In the genomic region with DNA sequence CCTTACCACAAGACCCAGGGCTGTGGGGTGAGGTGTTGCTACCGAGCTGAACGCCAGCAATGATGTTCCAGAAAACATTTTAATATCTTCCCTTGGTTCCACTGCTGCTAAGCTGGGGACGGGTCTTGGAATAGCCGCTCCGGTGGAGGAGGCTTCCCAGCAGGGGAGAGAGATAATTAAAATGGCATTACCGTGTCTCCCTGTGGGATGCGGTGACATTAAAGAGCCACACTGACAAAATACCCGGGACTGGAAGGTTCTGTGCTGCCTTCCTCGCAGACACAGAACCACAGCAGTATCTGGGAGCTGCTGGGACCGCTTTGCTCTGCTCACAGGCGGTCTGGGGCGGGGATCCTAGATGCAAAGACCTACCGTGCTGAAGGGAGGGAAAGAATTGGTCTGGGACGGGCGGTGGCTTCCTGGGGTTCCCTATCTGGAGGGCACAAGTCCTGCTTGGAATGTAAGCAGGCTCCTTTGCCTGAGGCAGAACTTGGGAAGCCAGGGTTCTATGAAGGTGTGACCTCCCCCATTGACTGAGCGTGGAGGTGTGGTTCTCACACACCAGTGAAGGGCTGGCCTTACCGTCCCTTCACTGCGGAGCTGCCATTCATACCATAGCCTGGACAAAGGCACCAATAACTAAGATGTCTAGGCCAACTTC, we compare ENCODE assay signal across 9 mouse cellular contexts. TPM values are rescaled to one million over a fixed set of nuclear protein-coding genes. Genes with fewer than 3 reads are reported as not detected.
DNase-seq lines count a peak whose midpoint lies in the region; ATAC-seq and TF ChIP-seq lines count a peak whose summit lies in the region.
"Had no signal": no experiment of that assay in that cellular context is flagged by ENCODE, and none has a peak within 500 bp of the region (broad histone marks: within the 10 kb centered on the region; RNA-seq: fewer than 3 reads in every experiment).

No protein-coding gene starts in this region.

- no peak overlapping the region for H3K4me3 ChIP-seq in forebrain, embryonic 10.5 days
- H3K4me3 ChIP-seq in forebrain, embryonic 16.5 days (replicated peaks; ENCODE audit: low read length), result no peak overlapping the region
- H3K4me3 ChIP-seq in thymus, adult 2 months (ENCODE audit: control insufficient read depth, insufficient read depth, low read length), result no peak overlapping the region
- H3K4me3 ChIP-seq in limb, embryonic 11.5 days (ENCODE audit: low read depth, low read length), result no peak overlapping the region
- no peak overlapping the region for H3K4me3 ChIP-seq in neural tube, embryonic 15.5 days (replicated peaks)

- no peak for TF ChIP-seq POLR2A in thymus, adult 2 months (IDR thresholded peaks at IDR 0.05; ENCODE audit: control insufficient read depth, extremely low read depth, insufficient read depth, low read length, poor library complexity)

- peaks cover 44% of the 10 kb centered on the region for H3K27me3 ChIP-seq in forebrain, embryonic 10.5 days (ENCODE audit: poor library complexity, severe bottlenecking)
- H3K27me3 ChIP-seq in forebrain, embryonic 16.5 days (replicated peaks; ENCODE audit: control insufficient read depth, insufficient read depth, low read length), result no peaks in the 10 kb centered on the region
- H3K27me3 ChIP-seq in thymus, adult 2 months (ENCODE audit: control insufficient read depth, insufficient read depth, low read length), result no peaks in the 10 kb centered on the region
- no peaks in the 10 kb centered on the region for H3K27me3 ChIP-seq in limb, embryonic 11.5 days (ENCODE audit: control insufficient read depth, insufficient read depth, low read length)
- no peaks in the 10 kb centered on the region; the same call in 1 of the 2 replicates for H3K27me3 ChIP-seq in neural tube, embryonic 15.5 days (replicated peaks)

- H3K4me2 ChIP-seq in forebrain, embryonic 16.5 days (ENCODE audit: low read length), result no peak overlapping the region
- peak overlapping the region; percentile 12; the same call in 1 of the 2 replicates for H3K4me2 ChIP-seq in limb, embryonic 11.5 days (ENCODE audit: low read depth, severe bottlenecking)
- no peak overlapping the region for H3K4me2 ChIP-seq in neural tube, embryonic 15.5 days

- no peak overlapping the region for H3K9ac ChIP-seq in forebrain, embryonic 16.5 days (replicated peaks; ENCODE audit: low read depth, low read length)
- H3K9ac ChIP-seq in limb, embryonic 11.5 days (ENCODE audit: low read length), result no peak overlapping the region
- H3K9ac ChIP-seq in neural tube, embryonic 15.5 days (replicated peaks), result no peak overlapping the region

- TF ChIP-seq CTCF in thymus, adult 2 months (IDR thresholded peaks at IDR 0.05; ENCODE audit: borderline replicate concordance, control insufficient read depth, extremely low read depth, insufficient read depth, low read length, poor library complexity), result no peak

- peak overlapping the region; percentile 54; the same call in 1 of the 2 replicates for H3K27ac ChIP-seq in forebrain, embryonic 10.5 days
- no peak overlapping the region for H3K27ac ChIP-seq in forebrain, embryonic 16.5 days (ENCODE audit: low read length)
- H3K27ac ChIP-seq in thymus, adult 2 months (ENCODE audit: control insufficient read depth, insufficient read depth, low read length), result peak overlapping the region; percentile 15
- no peak overlapping the region for H3K27ac ChIP-seq in limb, embryonic 11.5 days (replicated peaks; ENCODE audit: low read depth, low read length)
- peak overlapping the region; percentile 35; the same call in 1 of the 2 replicates for H3K27ac ChIP-seq in neural tube, embryonic 15.5 days (replicated peaks)
- H3K27ac ChIP-seq: kidney, postnatal 0 days had no signal

- H3K9me3 ChIP-seq in forebrain, embryonic 10.5 days, result 0 out of 2 replicates have a peak, but pooled peaks cover 3% of the 10 kb centered on the region
- H3K9me3 ChIP-seq in forebrain, embryonic 16.5 days (ENCODE audit: control insufficient read depth, low read length), result no peaks in the 10 kb centered on the region; the same call in 1 of the 2 replicates
- H3K9me3 ChIP-seq in limb, embryonic 11.5 days (ENCODE audit: control insufficient read depth, low read length), result no peaks in the 10 kb centered on the region
- H3K9me3 ChIP-seq in neural tube, embryonic 15.5 days (replicated peaks), result no peaks in the 10 kb centered on the region

- no peak for DNase-seq in forebrain, embryonic 10.5 days (ENCODE audit: extremely low spot score, low spot score)
- DNase-seq in thymus, adult 2 months, result no peak
- DNase-seq in thymus, postnatal 0 days (ENCODE audit: low spot score), result no peak
- DNase-seq in limb, embryonic 11.5 days (ENCODE audit: low spot score), result no peak
- no peak for DNase-seq in layer of hippocampus, postnatal 10 days (ENCODE audit: low spot score in 2 of 2)
- no peak for DNase-seq in spleen, postnatal 36 days (ENCODE audit: low spot score in 2 of 2)

- ATAC-seq in forebrain, embryonic 16.5 days, result no peak
- no peak for ATAC-seq in limb, embryonic 11.5 days (ENCODE audit: insufficient number of reproducible peaks, low FRiP score, low TSS enrichment, low read depth)
- ATAC-seq in neural tube, embryonic 15.5 days (ENCODE audit: low FRiP score), result no peak

- WGBS in forebrain, embryonic 10.5 days, result 9% methylated on average over 18 of the region's 18 CpGs
- 19% methylated on average over 18 of the region's 18 CpGs for WGBS in forebrain, embryonic 16.5 days
- 60% methylated on average over 18 of the region's 18 CpGs for WGBS in thymus, adult 2 months
- WGBS in limb, embryonic 11.5 days, result 18% methylated on average over 18 of the region's 18 CpGs
- whole genome bisulfite sequencing in neural tube, embryonic 15.5 days, result 21% methylated on average over 18 of the region's 18 CpGs

- no peaks in the 10 kb centered on the region for H3K36me3 ChIP-seq in forebrain, embryonic 10.5 days (replicated peaks)
- H3K36me3 ChIP-seq in forebrain, embryonic 16.5 days (ENCODE audit: control insufficient read depth, insufficient read depth), result no peaks in the 10 kb centered on the region
- H3K36me3 ChIP-seq in thymus, adult 2 months (ENCODE audit: control insufficient read depth, insufficient read depth, low read length), result no peaks in the 10 kb centered on the region
- H3K36me3 ChIP-seq in limb, embryonic 11.5 days (ENCODE audit: control insufficient read depth, insufficient read depth, low read length), result no peaks in the 10 kb centered on the region; the same call in 1 of the 2 replicates
- no peaks in the 10 kb centered on the region for H3K36me3 ChIP-seq in neural tube, embryonic 15.5 days

- H3K4me1 ChIP-seq in forebrain, embryonic 10.5 days, result peaks cover 59% of the 10 kb centered on the region
- peaks cover 29% of the 10 kb centered on the region for H3K4me1 ChIP-seq in forebrain, embryonic 16.5 days (replicated peaks; ENCODE audit: control insufficient read depth, insufficient read depth, low read length)
- peaks cover 46% of the 10 kb centered on the region for H3K4me1 ChIP-seq in thymus, adult 2 months (replicated peaks; ENCODE audit: control insufficient read depth, insufficient read depth, low read length)
- H3K4me1 ChIP-seq in limb, embryonic 11.5 days (ENCODE audit: control insufficient read depth, insufficient read depth, low read length), result peaks cover 36% of the 10 kb centered on the region
- H3K4me1 ChIP-seq in neural tube, embryonic 15.5 days, result peaks cover 42% of the 10 kb centered on the region

RNA-seq across cellular contexts. Expression of gene Parvg, which starts 9.3 kb away (rescaled TPM):
- 1.0 TPM in 2 replicates for polyA plus RNA-seq in forebrain, embryonic 10.5 days (2016; fragmentation: Nextera tagmentation; extraction: Ambion mirVana)
- 0.84 and 1.0 TPM in 2 replicates for polyA plus RNA-seq in forebrain, embryonic 16.5 days (2015; fragmentation: Nextera tagmentation; extraction: Ambion mirVana)
- 183 and 185 TPM in 2 replicates for polyA plus RNA-seq in thymus, adult 2 months (2012; rRNA removed)
- polyA plus RNA-seq in thymus, postnatal 0 days (2015; fragmentation: Nextera tagmentation; extraction: Ambion mirVana), result 130 and 155 TPM in 2 replicates
- polyA plus RNA-seq in limb, embryonic 11.5 days (2014; fragmentation: Nextera tagmentation; extraction: Ambion mirVana), result 0.17 and 0.82 TPM in 2 replicates
- 1.1 and 17.3 TPM in 2 replicates for polyA plus RNA-seq in neural tube, embryonic 15.5 days (2015; fragmentation: Nextera tagmentation; extraction: Ambion mirVana)
- 1 to 10 TPM; 6.6 to 9.6 TPM for total RNA-seq in layer of hippocampus, postnatal 10 days (2021)

Comparison
In these comparisons a context has a peak if more than half of its experiments do, and no peak if none do; other contexts are left out.
1. H3K27ac ChIP-seq: peak in forebrain, embryonic 10.5 days (single experiment), thymus, adult 2 months (single experiment) and neural tube, embryonic 15.5 days (single experiment); none in forebrain, embryonic 16.5 days (single experiment) and limb, embryonic 11.5 days (single experiment).